Mouse (Mus musculus) G1E-ER4 (cell line): ENCODE results near the gene Upp2. TPM values are rescaled to one million over a fixed set of nuclear protein-coding genes. Genes with fewer than 3 reads are reported as not detected.

Experiments
- GATA1 ChIP-seq: IDR thresholded peaks from one replicate; pipeline ENCODE4 v1.8.0; 2012; ENCODE audit warnings: low read length, inconsistent platforms
- polyA plus RNA-seq: library from polyadenylated mRNA; stranded (reverse); fragments of >175 nt; gene quantifications from 2 replicates; pipeline ENCODE4 v1.2.3, GENCODE M21; 2012

Upp2 gene
- polyA plus RNA-seq, 1 experiment, result not detected

DNA sequence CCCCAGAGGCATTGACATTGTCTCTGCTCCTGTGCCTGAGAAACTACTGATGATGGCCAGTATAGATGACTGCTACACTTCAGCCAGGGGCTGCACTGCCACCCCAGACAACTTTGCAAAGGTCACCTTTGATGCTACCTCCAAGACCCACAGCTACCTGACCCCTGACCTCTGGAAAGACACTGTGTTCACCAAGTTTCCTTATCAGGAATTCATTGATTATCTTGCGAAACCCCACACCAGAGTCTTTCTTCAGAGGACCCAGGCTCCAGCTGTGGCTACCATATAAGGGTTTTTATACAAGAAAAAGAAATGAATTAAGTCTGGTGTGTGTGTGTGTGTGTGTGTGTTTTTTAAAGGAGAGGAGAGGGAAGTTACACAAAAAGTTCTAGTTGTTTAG, 174.1 kb downstream of the Upp2 start:
- no peak for TF ChIP-seq GATA1

DNA sequence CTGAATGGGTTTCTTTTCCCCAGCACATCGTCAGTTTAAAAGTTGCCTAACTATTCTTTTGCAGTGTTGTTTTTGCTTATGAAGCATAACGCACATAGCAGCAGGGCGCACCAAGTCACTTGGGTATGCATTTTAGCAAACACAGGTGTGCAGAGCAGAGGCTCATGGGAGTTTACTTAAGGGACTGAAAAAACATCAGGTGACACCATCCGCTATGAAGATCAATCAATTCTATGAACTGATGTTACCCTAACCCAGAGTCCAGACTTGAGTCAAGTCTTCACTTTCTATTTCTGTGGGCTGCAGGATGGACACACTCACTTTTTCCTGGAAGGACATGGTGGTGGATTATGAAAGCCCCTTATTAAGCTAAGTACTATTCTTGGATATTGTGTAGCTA, 174.9 kb downstream of the Upp2 start:
- TF ChIP-seq GATA1, result no peak

DNA sequence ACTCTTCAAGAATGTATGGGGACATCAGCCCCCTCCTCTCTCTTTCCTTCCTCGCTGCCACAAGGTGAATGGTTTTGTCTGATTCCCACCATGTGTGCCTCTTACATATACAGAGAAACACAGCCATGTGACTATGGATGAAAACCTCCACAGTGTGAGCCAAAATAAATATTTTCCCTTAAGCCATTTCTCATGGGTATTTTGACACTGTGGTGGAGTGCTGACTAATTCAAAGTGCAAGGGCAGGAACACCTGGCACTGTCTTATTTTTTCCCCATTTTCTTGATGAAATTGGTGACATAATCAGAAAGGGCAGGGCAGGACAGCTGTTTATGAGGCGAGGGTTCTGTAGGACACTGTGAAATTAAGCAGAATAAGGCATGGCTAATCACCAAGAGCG, 176.3 kb downstream of the Upp2 start:
- no peak for TF ChIP-seq GATA1

DNA sequence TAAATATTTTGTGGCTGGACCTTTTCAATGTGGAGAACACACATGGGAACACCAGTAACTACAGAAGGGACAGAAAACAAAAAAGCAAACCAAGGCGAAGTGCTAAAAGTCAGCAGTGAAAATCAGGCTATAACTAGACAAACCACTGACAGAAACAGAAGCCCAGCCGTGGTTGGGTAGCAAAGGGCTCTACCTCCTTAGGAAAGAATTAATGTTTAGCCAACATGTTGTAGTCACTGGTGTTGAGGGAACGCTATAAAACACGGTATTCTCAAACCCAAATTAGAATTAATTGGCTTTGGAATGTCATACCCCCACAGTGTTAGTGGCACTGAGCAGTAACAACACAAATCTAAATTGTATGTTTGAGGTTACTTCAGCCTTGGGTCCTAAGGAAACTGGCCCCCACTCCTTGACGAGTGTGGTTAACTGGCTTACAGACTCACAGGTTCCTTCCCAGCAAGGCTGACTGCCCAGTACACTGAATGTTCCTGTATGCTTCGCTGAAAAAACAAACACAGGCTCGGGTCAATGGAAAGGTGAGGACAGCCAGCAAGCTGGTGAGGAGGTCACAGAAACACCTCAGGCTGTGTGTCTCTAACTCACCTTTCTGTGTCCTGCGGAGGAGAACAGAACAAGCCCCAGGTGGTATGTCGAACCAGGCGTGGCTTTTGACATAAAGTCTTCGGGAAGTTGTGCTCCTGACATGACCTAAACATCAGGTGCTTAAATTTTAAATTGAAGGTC, 180.6 kb downstream of the Upp2 start:
- no peak for TF ChIP-seq GATA1

DNA sequence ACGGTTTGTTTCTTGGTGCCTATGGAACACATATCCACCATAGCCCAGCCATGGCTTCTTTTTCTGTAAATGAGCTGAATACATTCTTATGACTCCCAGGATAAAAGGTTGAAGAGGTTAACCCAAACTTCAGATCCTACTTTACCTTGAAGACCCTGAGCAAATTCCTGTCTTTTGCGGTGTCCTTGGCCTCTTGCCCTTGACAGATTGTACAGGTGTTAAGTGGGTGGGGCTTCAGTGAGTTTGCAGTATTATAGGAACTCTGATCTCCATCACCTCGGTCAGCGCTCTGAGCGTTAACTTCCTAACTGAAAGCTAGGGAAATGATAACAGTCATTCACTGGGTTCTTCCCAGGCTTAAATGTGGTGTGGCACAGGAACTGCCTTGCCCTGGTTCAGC, 181.2 kb downstream of the Upp2 start:
- TF ChIP-seq GATA1, result no peak

DNA sequence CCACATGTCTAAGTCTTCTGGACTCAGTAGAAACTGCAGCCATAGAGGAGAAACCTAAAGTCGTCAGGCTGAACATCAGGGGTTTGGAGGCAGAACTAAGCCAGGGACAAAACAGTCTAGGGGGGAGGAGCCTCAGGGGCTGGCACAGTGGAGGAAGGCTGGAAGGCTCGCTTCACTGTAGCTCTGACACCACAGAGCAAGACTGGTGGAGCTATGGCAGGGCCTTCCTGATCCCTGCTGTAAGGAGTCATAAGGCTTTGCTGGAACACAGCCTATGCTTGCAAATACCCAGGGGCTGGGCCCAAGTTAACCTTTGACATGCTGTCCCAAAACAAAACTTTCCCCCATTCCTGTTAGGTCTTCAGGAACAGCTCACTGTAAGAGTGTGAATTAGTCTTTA, 185.8 kb downstream of the Upp2 start:
- TF ChIP-seq GATA1, result no peak

DNA sequence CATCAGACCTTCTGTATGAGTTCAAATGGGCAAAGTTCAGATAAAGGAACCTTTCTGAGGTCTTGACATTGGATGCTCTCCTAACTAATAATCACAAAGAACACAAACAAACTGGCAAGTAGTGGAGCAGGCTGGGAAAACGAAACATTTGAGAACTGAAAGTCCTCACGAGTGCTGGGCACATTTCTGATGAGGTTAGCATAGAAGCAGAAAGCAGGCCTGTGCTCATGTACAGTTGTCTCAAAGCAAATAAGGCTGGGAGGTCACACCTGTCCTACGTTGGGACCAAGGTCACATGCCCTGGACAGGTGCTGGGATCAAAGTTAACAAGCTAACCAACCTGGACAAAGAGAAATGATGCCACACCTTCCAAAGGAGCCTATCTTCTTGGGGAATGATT, 187.6 kb downstream of the Upp2 start:
- no peak for TF ChIP-seq GATA1

DNA sequence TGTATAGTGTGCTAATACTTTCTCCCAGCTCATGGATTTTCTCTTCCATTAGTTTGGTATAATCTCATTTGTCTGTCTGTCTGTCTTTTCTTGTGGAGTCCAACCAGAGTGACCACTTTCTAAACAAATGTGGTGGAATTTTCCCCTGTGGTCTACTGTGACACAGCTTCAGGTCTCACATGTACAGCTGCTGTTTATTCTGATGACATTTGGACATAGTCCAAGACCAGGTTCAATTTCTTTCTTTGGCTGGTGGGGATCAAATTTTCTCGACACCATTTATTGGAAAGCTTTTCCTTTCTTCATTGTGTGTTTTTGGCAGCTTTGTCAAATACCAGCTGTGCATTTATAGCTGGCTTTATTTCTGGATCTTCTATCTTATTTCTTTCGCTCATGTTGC, 191.0 kb downstream of the Upp2 start:
- no peak for TF ChIP-seq GATA1

DNA sequence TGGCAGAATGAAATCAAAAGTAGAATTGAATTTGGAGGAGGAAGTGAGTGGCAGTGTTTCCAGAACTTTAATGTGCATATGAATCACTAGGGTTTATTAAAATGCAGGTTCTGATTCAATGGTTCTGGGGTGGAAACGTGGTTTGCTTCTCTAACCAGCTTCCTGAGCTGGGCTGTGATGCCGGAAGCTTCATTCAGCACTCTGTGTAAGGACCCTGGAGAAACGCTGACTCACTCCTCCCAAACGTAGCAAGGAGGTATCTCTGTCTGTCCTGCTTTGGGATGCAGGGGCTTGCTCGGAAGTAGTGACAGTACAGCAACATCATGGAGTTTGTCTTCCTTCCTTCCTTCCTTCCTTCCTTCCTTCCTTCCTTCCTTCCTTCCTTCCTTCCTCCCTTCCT, 192.6 kb downstream of the Upp2 start:
- no peak for TF ChIP-seq GATA1

DNA sequence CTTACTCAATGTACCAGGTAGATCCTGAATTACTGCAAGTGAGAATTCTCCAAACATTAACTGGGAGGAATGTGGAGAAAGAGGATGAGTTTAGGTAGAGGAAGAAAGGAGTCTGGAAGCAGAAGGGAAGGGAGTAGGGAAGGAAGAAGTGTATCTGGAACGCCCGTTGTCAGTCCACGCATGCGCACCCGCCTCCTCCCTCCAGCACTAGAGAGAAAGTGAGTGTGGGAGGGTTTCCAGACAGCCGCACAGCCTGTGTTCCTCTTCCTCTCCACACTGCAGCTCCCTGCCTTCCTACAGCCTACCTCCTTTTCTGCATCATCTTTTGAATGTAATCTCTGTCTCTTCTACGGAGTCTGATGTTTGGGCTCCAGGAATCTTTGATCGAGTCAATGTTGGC, 198.0 kb downstream of the Upp2 start:
- no peak for TF ChIP-seq GATA1

DNA sequence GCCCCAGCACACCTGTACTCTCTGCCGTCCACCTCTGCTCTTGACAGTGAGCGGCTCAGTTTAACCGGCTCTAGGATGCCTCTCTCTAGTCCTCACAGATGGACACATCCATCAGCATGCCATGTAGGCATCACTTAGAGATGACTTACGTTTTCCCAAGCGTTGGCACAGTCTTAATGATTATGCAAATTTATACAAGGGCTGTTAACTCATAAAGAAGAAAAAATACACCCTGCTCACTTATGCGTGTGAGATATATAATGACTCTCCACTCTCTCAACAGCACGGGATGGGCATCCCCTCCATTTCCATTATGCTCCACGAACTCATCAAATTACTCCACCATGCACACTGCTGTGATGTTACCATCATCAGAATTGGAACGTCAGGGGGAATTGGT, 206.7 kb downstream of the Upp2 start:
- TF ChIP-seq GATA1, result no peak

DNA sequence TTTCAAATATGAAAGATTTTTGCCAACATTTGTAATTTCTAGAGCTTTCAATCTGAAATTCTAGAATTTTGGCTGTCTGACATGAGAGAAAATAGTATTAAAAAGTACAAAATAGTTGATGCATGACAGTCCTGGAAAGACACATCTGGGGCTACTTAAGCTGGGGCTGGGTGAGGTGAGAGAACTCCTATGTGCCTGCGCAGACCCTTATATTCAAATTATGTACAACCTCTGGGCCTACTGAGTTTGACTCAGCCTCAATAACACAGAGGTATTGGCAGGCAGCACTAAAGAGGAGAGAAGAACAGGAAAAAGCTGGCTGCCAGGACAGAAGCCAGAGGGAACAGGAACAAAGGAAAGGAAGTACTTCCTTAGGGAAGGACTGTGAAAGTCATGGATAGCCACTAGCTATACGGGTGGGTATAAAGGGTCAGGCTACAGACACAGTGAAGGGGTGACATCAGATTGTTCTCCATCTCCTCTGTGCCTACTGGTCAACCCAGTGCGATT, 211.9 kb downstream of the Upp2 start:
- no peak for TF ChIP-seq GATA1

DNA sequence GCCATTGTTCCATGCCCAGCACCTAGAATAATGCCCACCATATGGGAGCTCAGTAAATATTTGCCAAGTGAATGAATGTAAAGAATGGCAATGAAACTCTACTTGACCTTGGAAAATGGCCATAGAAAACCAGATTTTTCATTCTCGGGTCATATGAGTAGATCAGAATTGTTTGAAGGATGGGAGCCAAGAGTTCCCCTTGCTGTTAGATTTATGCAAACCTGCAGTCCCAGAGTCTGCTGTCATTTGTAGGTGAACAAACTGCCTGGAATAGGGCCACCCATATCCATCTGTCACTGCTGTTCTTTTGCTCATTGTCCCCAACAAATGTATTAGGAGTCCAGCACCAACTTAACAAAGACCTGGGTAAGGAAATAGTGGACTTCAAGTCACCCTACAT, 216.4 kb downstream of the Upp2 start:
- TF ChIP-seq GATA1, result no peak

DNA sequence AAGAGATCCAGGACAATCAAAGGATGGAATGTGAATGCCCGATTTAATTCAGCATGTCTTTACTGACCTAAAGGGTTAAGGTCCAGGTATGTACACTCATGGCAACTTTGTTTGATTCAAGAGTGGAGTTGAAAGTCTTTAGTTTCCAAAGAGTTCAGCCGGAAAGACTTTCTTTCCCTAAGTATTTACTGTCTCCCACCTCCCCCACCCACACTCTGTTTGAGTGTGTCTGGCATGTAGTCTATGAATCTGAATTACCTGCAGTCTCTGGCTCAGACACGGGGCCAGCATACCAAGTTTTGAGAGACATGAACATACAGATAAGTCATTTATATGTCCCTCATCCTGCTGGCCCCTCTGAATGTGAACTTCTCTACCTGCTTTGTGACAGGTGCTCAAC, 219.1 kb downstream of the Upp2 start:
- TF ChIP-seq GATA1, result no peak

DNA sequence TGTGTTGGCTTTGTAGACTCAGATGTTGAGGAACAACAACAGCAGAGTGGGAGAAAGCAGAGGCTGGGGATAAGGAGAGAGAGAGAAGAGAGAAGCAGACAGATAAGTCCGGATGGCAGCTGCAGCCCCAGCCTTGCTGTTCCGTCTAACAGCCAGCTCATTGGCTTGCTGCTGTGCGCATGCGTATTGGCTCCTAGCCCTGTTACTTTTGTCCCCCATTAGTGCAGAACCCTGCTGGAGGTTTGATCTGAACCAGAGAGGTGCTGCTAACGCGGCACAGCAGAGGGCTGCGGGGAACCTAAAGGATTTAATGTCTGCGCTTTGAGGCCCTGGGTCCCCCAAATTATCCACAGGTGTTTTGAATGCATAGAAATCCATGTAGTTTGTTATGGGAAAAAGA, 219.6 kb downstream of the Upp2 start:
- TF ChIP-seq GATA1, result no peak

DNA sequence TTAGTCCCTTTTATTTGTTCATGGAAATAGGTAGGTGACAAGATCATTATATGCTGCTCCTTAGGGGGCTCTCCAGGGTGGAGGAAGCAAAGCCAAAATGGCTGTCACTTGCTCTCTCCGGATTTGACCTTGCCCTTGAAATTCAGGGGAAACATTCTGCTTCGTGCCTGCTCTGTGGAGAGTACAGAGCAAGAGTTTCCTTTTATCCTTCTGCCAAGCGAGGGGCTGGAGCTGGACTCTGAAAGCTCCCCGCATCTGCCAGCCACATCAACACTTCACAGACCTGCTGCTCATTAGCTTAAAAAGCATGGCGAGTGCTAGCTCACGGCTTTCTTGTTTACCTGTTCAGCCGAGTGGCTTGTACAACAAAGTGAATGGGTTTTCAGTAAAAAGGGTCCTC, 220.3 kb downstream of the Upp2 start:
- TF ChIP-seq GATA1, result no peak

DNA sequence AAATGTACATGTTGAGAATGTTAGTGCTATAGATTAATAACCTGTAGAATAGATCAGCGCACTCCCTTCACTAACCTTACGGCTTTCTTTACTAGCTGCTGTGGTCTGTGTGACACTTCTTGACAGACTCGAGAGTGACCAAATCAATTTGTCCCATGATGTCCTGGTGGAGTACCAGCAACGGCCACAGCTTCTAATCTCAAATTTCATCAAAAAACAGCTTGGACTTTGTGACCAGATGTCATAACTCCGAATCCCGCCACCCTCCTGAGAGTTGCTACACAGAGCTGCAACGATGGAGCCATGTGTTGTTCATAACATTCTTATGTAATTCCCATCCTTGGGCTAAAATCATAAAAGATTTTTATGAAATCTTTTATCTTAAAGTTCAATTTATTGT, 222.8 kb downstream of the Upp2 start:
- no peak for TF ChIP-seq GATA1

DNA sequence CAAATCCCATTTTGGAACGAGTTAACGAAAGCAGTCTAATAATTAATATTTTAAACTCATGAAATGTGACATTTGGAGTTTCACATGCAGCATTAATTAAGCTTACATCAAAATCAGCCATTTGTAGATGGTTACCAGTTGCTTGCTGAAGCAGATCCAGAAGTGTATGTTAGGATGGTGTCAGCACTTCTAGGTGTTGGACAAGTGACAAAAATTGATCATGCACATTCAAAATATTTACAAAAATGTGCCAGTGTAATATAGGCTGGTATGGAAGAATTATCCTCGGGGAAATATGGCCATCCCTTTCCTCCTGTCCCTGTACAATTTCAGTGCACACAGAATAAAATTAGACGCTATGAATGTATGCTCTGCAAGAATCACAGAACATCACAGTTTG, 223.3 kb downstream of the Upp2 start:
- no peak for TF ChIP-seq GATA1

DNA sequence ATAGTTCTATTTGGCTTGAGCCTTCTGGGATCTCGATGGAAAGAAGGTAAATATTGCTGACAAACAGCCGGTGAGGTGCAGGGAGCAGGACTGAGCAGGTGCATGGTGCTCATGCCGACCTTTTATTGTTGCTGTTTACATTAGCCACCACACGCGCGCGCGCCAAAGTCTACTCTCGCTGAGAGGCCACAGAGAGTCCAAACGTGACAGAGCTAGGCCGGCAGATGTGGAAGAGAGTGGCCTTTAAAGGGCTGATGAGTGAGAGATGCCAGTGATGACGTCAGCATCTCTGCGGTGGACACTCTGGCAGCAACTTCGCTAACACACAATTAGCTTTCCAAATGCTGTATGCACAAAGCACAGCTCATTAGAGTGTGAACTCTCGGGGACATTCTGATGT, 227.4 kb downstream of the Upp2 start:
- no peak for TF ChIP-seq GATA1
